Mouse (Mus musculus): ENCODE measurements around the gene Plch1.

- TF ChIP-seq CTCF (IDR thresholded peaks at IDR 0.05; ENCODE audit: low read depth, low read length), result no peak
- TF ChIP-seq TAL1 (conservative IDR thresholded peaks at IDR 0.05; ENCODE audit: low read depth, low read length), result no peak
- TF ChIP-seq GATA1 (IDR thresholded peaks at IDR 0.05; ENCODE audit: borderline replicate concordance, low read length), result no peak
Observed at GRCm38 (mm10) chr3:63740073-63740472, 159.2 kb downstream of the Plch1 start.

All from G1E (cell line).